Mouse (Mus musculus) ES-E14 (cell line): ENCODE data around the gene Mllt11. TPM values are rescaled to one million over a fixed set of nuclear protein-coding genes. Genes with fewer than 3 reads are reported as not detected.
A peak's percentile ranks its signal among the peaks of the same experiment; 100 is the strongest.

Experiments used
- DNase-seq: peaks from one replicate; pipeline ENCODE4 v3.0.0-alpha.2; 2013; ENCODE audit warnings: low read depth, low spot score
- H3K27ac ChIP-seq: 2 replicates; pipeline ENCODE4 v1.5.1; 2012; ENCODE audit warnings: low read depth, mild to moderate bottlenecking, low read length, moderate library complexity, mixed read lengths; ENCODE audit not compliant: poor library complexity, insufficient read depth, severe bottlenecking
- H3K36me3 ChIP-seq: 2 replicates; pipeline ENCODE4 v1.6.1; 2012; ENCODE audit warnings: mild to moderate bottlenecking, low read length, moderate library complexity, mixed read lengths; ENCODE audit not compliant: control insufficient read depth, poor library complexity, insufficient read depth, severe bottlenecking
- H3K4me1 ChIP-seq, 2 experiments: fragments of 150-350 bp in 1 of 2; sonication (generic) in 1 of 2; 2 replicates each; pipeline ENCODE4 v1.6.1; 2012; ENCODE audit warnings: low read length in 2 of 2, mild to moderate bottlenecking in 1 of 2, mixed read lengths in 1 of 2; ENCODE audit not compliant: control insufficient read depth in 2 of 2, insufficient read depth in 2 of 2, poor library complexity in 1 of 2
- H3K4me3 ChIP-seq, 2 experiments: fragments of 150-350 bp in 1 of 2; sonication (generic) in 1 of 2; 2 replicates each; pipeline ENCODE4 v1.5.1; 2012; ENCODE audit warnings: low read length in 2 of 2, low read depth in 1 of 2, mild to moderate bottlenecking in 1 of 2, mixed read lengths in 1 of 2; ENCODE audit not compliant: insufficient read depth in 1 of 2, poor library complexity in 1 of 2, severe bottlenecking in 1 of 2
- H3K9ac ChIP-seq: 2 replicates; pipeline ENCODE4 v1.6.1; 2012; ENCODE audit warnings: low read depth, mild to moderate bottlenecking, low read length, mixed read lengths; ENCODE audit not compliant: poor library complexity, insufficient read depth, severe bottlenecking
- H3K9me3 ChIP-seq: fragments of 150-350 bp; sonication (generic); 2 replicates; pipeline ENCODE4 v1.6.1; 2012; ENCODE audit warnings: low read depth, mild to moderate bottlenecking, low read length; ENCODE audit not compliant: control insufficient read depth, insufficient read depth
- CHD2 ChIP-seq: IDR thresholded peaks from 2 replicates; pipeline ENCODE4 v1.6.1; 2014; ENCODE audit warnings: mild to moderate bottlenecking, low read depth, low read length, inconsistent platforms
- HCFC1 ChIP-seq: IDR thresholded peaks from 2 replicates; pipeline ENCODE4 v1.6.1; 2012; ENCODE audit warnings: low read length, inconsistent platforms, borderline replicate concordance; ENCODE audit not compliant: insufficient read depth
- MAFK ChIP-seq: IDR thresholded peaks from 2 replicates; pipeline ENCODE4 v1.6.1; 2014; ENCODE audit warnings: mild to moderate bottlenecking, low read depth, low read length, inconsistent platforms; ENCODE audit not compliant: insufficient read depth
- ZC3H11A ChIP-seq: IDR thresholded peaks from 2 replicates; pipeline ENCODE4 v1.6.1; 2012; ENCODE audit warnings: low read depth, mild to moderate bottlenecking, inconsistent platforms, low read length, borderline replicate concordance
- ZNF384 ChIP-seq: IDR thresholded peaks from 2 replicates; pipeline ENCODE4 v1.6.1; 2012; ENCODE audit warnings: low read depth, low read length, inconsistent platforms
- in situ Hi-C, 2 experiments: fragments of 600-800 bp; cut with MboI; formaldehyde crosslinking; loops; one replicate each; pipeline ENCODE4 v1.15.1; 2025; ENCODE audit warnings: low sequenced_read_pairs in 2 of 2, inconsistent platforms in 1 of 2; ENCODE audit not compliant: unreplicated experiment in 2 of 2
- total RNA-seq: library from RNA; depleted of rRNA; stranded (reverse); fragments of 300-350 nt; gene quantifications from 2 replicates; pipeline ENCODE4 v1.2.3, GENCODE M21; 2012

Mllt11 gene
- total RNA-seq, 1 experiment = 10.1 TPM

GRCm38 (mm10) chr3:95235386-95236301 lies 3.7 kb upstream of the Mllt11 start:
- TF ChIP-seq MAFK (no peak), ZNF384 (no peak), HCFC1 (no peak), ZC3H11A (no peak), CHD2 (no peak)
- H3K9me3 ChIP-seq = no peaks in the 10 kb centered on the region
- no peak overlapping the region for H3K4me3 ChIP-seq
- no peak overlapping the region for H3K9ac ChIP-seq
- in situ Hi-C loops = no loop called here
- no peak for DNase-seq
- H3K36me3 ChIP-seq = peaks cover 44% of the 10 kb centered on the region
- peaks cover 19 to 49% of the 10 kb centered on the region in 2 experiments for H3K4me1 ChIP-seq
- H3K27ac ChIP-seq = peak overlapping the region; percentile 14; the same call in 1 of the 2 replicates

GRCm38 (mm10) chr3:95233303-95233980 lies 1.5 kb upstream of the Mllt11 start:
- Histone ChIP-seq H3K4me3 (no peak overlapping the region), H3K9ac (no peak overlapping the region), H3K36me3 (peaks cover 44% of the 10 kb centered on the region), H3K4me1 (peaks cover 19 to 48% of the 10 kb centered on the region in 2 experiments), H3K27ac (0 out of 2 replicates have a peak overlapping the region, but pooled peaks have one; percentile 31), H3K9me3 (no peaks in the 10 kb centered on the region)
- TF ChIP-seq MAFK (no peak), HCFC1 (no peak), ZC3H11A (no peak), CHD2 (no peak), ZNF384 (no peak)
- no peak for DNase-seq
- in situ Hi-C loops = no loop called here

GRCm38 (mm10) chr3:95232771-95233170 lies 800 bp upstream of the Mllt11 start:
- H3K9ac ChIP-seq = no peak overlapping the region
- in situ Hi-C loops = no loop called here
- H3K4me3 ChIP-seq = no peak overlapping the region; a peak in 1 of 4 replicates
- H3K36me3 ChIP-seq = peaks cover 44% of the 10 kb centered on the region
- no peak for TF ChIP-seq HCFC1
- peak; percentile 77 for TF ChIP-seq MAFK
- H3K27ac ChIP-seq = no peak overlapping the region
- no peaks in the 10 kb centered on the region for H3K9me3 ChIP-seq
- H3K4me1 ChIP-seq = peaks cover 19 to 48% of the 10 kb centered on the region in 2 experiments
- no peak for DNase-seq

GRCm38 (mm10) chr3:95230495-95231297 lies 1.3 kb downstream of the Mllt11 start:
- TF ChIP-seq ZNF384 (peak; percentile 87), CHD2 (no peak)
- Histone ChIP-seq H3K27ac (peak overlapping the region; percentile 69), H3K9ac (peak overlapping the region; percentile 60; the same call in 1 of the 2 replicates), H3K4me3 (peak overlapping the region; percentile 38 to 96), H3K9me3 (no peaks in the 10 kb centered on the region), H3K4me1 (peaks cover 22 to 42% of the 10 kb centered on the region in 2 experiments), H3K36me3 (peaks cover 33% of the 10 kb centered on the region)
- in situ Hi-C loops = no loop called here
- no peak for DNase-seq
